Mouse (Mus musculus) cortical plate, adult 2 months (tissue): Measurements from ENCODE around the gene Fgfr1op2. TPM values are rescaled to one million over a fixed set of nuclear protein-coding genes. Genes with fewer than 3 reads are reported as not detected.

Source experiments
- H3K27ac ChIP-seq: fragments of 200-500 bp; 2 replicates; pipeline ENCODE4 v1.5.1; 2012; ENCODE audit warnings: low read length, control low read depth, inconsistent platforms; ENCODE audit not compliant: insufficient read depth
- H3K4me1 ChIP-seq: fragments of 200-500 bp; 2 replicates; pipeline ENCODE4 v1.6.1; 2011; ENCODE audit warnings: low read length; ENCODE audit not compliant: control insufficient read depth, insufficient read depth
- H3K4me3 ChIP-seq: fragments of 200-500 bp; 2 replicates; pipeline ENCODE4 v1.5.1; 2011; ENCODE audit warnings: mild to moderate bottlenecking, low read length, control low read depth; ENCODE audit not compliant: insufficient read depth
- CTCF ChIP-seq: fragments of 200-500 bp; IDR thresholded peaks from 2 replicates; pipeline ENCODE4 v1.5.1; 2011; ENCODE audit warnings: mild to moderate bottlenecking, control low read depth, low read length; ENCODE audit not compliant: insufficient read depth; ENCODE audit errors: extremely low read depth
- POLR2A ChIP-seq: fragments of 200-500 bp; IDR thresholded peaks from 2 replicates; pipeline ENCODE4 v1.6.1; 2011; ENCODE audit warnings: mild to moderate bottlenecking, low read length, control low read depth; ENCODE audit not compliant: insufficient read depth; ENCODE audit errors: extremely low read depth
- polyA plus RNA-seq: library from polyadenylated mRNA; depleted of rRNA; stranded (reverse); fragments of >200 nt; gene quantifications from 2 replicates; pipeline ENCODE4 v1.2.3, GENCODE M21; 2012

Gene Fgfr1op2
- polyA plus RNA-seq, 1 experiment = 94.1 TPM

DNA sequence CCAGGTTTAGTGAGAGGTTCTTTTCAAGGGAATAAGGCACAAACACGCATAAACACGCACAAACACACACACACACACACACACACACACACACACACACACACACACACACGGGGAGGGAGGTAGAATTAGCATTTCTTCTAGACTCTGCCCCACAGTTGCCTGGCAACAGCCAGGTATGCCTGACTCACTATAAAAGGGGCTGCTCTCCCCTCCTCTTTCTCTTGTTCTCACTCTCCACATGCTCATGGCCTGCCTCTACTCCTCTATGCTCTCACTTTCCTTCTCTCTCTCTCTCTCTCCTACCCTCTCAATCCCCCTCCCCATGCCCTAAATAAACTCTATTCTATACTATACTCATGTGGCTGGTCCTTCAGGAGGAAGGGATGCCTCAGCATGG, 51.1 kb downstream of the Fgfr1op2 start:
- Histone ChIP-seq H3K4me1 (peaks cover 4% of the 10 kb centered on the region; the same call in 1 of the 2 replicates), H3K4me3 (no peak overlapping the region), H3K27ac (no peak overlapping the region)
- TF ChIP-seq CTCF = no peak
- no peak for TF ChIP-seq POLR2A

DNA sequence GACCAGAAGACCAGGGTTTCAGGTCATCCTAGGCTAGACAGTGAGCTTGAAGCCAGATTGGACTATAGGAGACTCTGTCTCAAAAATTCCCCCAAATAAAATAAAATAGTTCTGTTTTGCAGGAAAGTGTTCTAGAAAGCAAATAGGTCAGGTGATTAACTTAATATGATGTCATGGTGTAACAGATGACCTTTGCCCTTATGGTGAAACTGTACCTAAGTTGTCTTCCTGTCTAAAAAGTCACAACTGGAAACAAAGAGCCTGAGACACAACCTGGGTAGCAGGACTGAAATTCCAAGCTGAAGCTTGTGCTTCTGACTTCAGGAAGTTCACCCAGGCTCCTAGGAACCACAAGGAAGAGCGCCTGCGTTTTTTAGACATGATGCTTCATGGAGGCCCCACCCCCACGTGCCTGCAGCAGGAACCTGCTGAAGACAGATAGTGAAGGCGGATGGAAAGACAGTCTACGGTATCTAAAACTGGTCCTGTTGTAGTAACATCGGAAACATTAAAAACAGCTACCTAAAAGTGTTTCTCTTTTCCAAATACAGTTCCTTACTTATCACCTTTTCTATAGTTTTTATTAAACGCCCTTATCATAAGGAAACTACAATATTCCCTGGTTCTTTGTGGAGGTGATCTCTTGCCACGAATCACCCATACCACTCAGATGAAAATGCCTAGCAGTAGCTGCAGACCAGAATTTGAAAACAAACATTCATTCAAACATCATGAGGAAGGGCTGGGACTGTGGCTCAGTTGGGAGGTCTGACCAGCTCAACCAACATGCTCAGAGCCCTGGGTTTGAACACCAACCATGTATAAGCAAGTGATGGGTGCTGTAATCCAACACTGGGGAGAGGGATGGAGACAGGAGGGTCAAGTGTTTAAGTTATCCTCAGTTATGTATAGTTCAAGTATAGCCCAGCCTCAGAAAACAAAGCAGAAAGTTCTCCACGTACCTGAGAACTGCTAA, 53.1 kb downstream of the Fgfr1op2 start:
- no peak overlapping the region for H3K27ac ChIP-seq
- H3K4me1 ChIP-seq = peaks cover 4% of the 10 kb centered on the region; the same call in 1 of the 2 replicates
- no peak for TF ChIP-seq CTCF
- no peak for TF ChIP-seq POLR2A
- H3K4me3 ChIP-seq = no peak overlapping the region

DNA sequence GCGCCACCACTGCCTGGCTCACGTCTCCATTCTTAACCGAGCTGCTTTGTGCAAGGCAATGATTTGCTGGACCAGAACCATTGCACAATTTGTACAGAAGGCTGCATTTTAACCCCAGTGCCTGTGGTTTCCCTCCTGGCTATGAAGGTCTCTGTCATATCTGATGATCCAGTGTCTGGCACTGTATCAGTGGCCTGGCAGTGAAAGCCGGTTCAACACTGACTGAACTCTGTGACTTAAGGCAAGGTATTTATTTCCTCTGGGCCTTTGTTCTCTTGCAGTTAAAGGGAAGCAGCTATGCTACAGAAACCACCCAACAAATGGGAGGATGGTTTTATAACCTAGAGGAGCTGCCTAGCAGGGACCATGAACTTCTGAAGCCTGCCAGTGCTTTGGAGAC, 54.0 kb downstream of the Fgfr1op2 start:
- Histone ChIP-seq H3K4me1 (peaks cover 4% of the 10 kb centered on the region; the same call in 1 of the 2 replicates), H3K27ac (no peak overlapping the region), H3K4me3 (no peak overlapping the region)
- no peak for TF ChIP-seq CTCF
- TF ChIP-seq POLR2A = no peak

DNA sequence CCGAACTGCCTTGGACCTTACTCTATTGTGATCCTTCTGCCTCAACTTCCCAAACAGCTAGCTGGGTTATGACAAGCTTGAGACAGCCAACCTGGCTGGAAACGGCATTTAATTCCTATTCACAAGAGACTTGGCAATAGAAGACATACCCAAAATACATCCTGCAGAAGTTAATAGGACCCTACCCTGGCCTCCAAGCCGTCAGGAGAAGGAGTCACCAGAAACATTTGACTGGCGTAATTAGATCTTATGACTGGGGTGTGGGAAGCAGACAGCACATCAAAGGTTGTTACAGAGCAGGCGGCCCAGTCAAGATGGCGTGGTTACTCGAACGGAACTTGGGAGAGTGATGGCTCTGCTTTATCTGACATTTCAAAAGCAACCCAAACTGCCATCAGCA, 54.8 kb downstream of the Fgfr1op2 start:
- Histone ChIP-seq H3K27ac (no peak overlapping the region), H3K4me3 (no peak overlapping the region), H3K4me1 (peaks cover 4% of the 10 kb centered on the region; the same call in 1 of the 2 replicates)
- TF ChIP-seq POLR2A (no peak), CTCF (no peak)

DNA sequence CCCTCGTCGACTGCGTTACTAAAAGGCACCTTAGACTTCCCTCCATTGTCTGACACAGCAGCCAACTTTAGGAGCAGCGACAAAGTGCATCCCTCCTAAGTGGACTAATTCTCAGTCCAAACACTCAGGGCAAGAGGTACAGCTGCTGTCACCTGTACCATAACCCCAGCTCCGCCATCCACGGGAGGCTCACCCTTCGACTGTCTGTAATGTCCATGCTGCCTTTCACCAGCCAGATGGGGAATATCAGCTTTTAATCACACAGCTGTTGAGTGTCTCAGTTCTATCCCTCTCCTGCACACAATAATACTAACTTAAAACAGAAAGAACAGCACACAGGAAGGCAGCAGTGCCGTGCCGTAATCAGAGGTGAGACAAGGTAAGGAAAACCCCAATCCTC, 55.4 kb downstream of the Fgfr1op2 start:
- TF ChIP-seq POLR2A = no peak
- TF ChIP-seq CTCF = no peak
- Histone ChIP-seq H3K4me1 (peaks cover 4% of the 10 kb centered on the region; the same call in 1 of the 2 replicates), H3K27ac (no peak overlapping the region), H3K4me3 (no peak overlapping the region)

DNA sequence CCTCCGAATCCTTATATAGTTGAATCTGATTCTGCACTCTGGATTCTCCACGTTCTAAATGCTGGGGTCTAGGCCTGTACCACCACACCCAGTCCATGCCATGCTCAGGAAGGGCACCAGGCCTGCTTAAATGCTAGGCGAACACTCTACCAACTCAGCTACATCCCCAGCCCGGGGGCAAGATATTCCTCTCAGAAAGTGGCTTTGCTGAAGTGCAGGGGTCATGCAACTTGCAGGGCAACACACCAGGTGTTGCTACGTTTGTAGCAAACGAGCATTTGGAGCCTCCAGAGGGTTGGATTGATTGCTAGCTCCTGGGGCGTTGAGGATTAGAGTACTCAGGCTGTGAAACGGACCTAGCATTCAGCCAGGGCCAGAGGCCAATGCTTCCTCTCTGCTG, 56.1 kb downstream of the Fgfr1op2 start:
- Histone ChIP-seq H3K4me3 (peak overlapping the region; percentile 85), H3K4me1 (peaks cover 4% of the 10 kb centered on the region; the same call in 1 of the 2 replicates), H3K27ac (no peak overlapping the region)
- TF ChIP-seq CTCF (no peak), POLR2A (no peak)

DNA sequence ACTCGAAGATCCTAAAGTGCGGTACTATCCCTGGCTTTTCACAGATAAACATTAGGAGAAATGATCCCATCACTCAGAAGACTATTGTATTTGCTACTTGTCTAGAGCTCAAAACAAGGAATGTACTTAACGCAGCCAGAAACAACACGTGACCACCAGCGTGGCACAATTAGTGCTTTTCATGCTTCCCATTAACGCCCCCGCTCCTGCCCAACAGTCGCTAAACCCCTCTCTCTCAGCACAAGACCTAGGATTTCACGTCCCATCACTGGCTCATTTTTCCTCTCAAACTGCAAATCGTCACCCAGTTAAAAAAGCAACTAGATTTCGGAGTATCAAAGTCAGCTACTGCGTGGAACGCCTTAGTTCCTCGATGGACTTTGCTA, 56.6 kb downstream of the Fgfr1op2 start:
- H3K27ac ChIP-seq = peak overlapping the region; percentile 92
- peaks cover 4% of the 10 kb centered on the region; the same call in 1 of the 2 replicates for H3K4me1 ChIP-seq
- H3K4me3 ChIP-seq = peak overlapping the region; percentile 85
- TF ChIP-seq POLR2A (0 out of 2 replicates have a peak, but pooled peaks have one; percentile 42), CTCF (no peak)

DNA sequence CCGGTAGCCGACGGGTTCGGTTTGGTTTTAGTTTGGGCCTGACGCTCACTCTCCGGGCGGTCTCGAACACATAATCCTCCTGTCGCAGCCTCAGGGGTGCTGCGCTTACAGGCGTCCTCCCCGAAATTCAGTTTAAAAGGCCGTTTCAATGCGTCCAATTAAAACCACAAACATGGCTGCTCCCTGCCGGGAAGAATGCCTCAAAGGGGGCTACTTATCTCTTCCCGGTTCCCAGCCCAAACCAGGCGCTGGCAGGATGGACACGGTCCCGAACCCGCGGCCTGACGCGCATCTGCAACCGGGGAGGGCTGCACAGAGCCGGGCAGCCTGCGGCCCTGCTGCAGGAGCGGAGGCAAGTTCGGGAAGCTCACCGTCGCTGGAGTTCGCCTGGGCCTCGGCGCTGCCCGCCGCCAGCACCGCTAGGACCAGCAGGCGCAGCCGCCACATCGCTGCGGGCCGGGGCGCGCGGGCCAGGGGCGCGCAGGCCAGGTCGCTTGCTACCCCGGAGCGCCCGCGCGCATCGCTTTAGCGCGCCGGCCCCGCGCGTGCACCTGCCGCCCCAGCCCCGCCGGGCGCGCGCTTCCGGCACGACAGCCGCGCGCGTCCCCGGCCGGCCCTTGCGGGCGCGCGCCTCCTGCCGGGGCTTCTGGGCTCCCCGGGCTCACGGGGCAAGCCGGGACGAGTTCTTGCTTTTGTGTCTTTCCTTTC, 57.2 kb downstream of the Fgfr1op2 start:
- Histone ChIP-seq H3K27ac (peak overlapping the region; percentile 92), H3K4me1 (peaks cover 4% of the 10 kb centered on the region; the same call in 1 of the 2 replicates), H3K4me3 (peak overlapping the region; percentile 85)
- TF ChIP-seq CTCF (no peak), POLR2A (no peak)
